Mouse (Mus musculus) T-helper 17 cell (primary cell): ENCODE results near the gene Rcn1.

ENCODE experiments used
- in situ Hi-C, 2 experiments: fragments of 300-600 bp; cut with MboI, MseI; formaldehyde crosslinking; loops; 1 replicate in 1 of 2; 2 replicates in 1 of 2; pipeline ENCODE4 v1.15.1; 2025; ENCODE audit warnings: high pct_unique_total_duplicates in 2 of 2

Rcn1 gene

GRCm38 (mm10) chr2:105399085-105399891, at the start of gene Rcn1:
TSS of gene Rcn1 (minus strand) at chr2:105399319.
- in situ Hi-C loops, result no loop called here

- in situ Hi-C loops, result no loop called here
Observed at GRCm38 (mm10) chr2:105444072-105444471, 45.0 kb upstream of the Rcn1 start.

GRCm38 (mm10) chr2:105439022-105439421, 39.9 kb upstream of the Rcn1 start:
- in situ Hi-C loops, result no loop called here

DNA sequence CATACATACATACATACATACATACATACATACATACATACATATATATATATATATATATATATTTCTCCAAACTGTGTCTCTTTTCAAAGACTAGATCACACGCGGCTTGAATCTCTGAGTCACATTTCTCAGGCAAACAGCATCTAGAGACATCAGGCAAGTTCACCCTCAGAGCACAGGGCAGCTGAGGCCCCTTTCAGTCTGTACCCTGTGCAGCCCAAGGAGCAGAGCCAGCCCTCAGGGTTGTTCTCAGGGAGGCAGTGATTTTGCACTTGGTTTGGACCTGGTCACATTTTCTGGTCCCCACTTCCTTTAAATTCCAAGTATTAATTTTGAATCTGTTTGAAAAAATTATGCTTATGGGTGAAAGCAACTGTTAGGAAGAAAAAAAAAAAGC, 39.4 kb upstream of the Rcn1 start:
- in situ Hi-C loops, result no loop called here

DNA sequence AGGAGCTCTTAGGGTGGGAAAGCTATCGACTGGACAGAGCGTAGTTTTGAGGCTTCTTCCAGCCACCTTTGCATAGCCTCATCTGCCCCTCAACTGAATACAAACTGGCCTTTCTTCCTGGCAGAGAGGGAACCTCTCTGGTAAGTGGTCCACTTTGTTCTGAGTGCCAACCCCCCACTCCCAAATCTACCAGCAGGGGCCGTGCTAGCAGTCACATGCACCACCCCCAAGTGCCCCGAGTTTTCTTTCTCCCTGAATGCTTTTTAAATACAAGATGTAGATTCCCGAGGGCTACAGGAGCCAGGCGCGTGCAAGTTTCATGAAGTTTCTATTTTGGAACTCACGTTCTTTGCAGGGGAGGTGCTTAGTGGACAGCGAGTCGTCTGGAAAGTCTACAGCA, 33.8 kb upstream of the Rcn1 start:
- in situ Hi-C loops, result loop anchor here in 1 of 2 experiments (5.0 kb wide), 1 partner anchor 96 kb away; no protein-coding TSS in a partner anchor

DNA sequence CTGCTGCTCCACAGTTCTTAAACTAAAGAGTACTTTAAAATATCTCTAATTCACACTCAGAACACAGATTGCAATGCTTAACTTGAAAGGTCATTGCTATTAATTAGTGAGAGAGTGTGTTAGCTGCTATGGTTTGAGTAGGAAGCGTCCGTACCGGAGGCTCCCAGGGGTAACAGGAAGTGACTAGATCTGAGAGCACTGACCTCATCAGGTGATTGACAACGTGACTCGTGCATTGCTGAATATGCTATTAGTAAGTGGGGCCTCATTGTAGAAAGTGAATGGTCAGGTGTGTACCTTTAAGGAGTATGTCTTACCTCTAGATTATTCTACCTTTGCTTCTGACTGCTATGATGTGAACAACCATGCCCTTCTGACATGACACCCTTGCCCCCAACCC, 31.3 kb upstream of the Rcn1 start:
- in situ Hi-C loops, result loop anchor here in 1 of 2 experiments (5.0 kb wide), 1 partner anchor 93 kb away; no protein-coding TSS in a partner anchor

- in situ Hi-C loops, result loop anchor here (5.0 kb wide), 1 partner anchor 93 kb away; no protein-coding TSS in a partner anchor
Observed at GRCm38 (mm10) chr2:105429899-105430298, 30.8 kb upstream of the Rcn1 start.

GRCm38 (mm10) chr2:105428467-105428866, 29.3 kb upstream of the Rcn1 start:
- in situ Hi-C loops, result loop anchor here in 1 of 2 experiments (5.0 kb wide), 1 partner anchor 91 kb away; no protein-coding TSS in a partner anchor

- in situ Hi-C loops, result loop anchor here in 1 of 2 experiments (5.0 kb wide), 1 partner anchor 91 kb away; no protein-coding TSS in a partner anchor
Observed at GRCm38 (mm10) chr2:105428029-105428428, 28.9 kb upstream of the Rcn1 start.

DNA sequence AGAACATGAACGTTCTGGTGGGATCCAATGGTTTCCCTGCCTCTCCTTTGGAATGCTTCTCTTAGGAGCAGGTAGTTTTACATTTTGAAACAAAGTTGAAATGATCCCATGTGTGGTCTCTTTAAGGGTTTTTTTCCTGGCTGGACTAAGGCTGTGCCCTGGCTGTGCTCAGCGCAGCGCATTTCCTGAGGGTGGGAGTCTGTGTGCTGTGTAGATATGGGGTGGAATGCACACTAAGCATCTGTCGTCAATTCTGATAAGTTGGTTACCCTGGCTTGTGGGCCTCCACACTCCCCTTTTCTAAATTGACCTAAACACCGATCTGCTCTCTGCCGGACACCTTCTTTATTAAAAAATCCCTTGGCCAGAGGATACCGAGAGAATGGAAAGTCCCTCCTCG, 28.3 kb upstream of the Rcn1 start:
- in situ Hi-C loops, result loop anchor here in 1 of 2 experiments (5.0 kb wide), 1 partner anchor 90 kb away; no protein-coding TSS in a partner anchor

- in situ Hi-C loops, result no loop called here
Observed at GRCm38 (mm10) chr2:105418629-105419227, 19.6 kb upstream of the Rcn1 start.

- in situ Hi-C loops, result no loop called here
Observed at GRCm38 (mm10) chr2:105417663-105418062, 18.5 kb upstream of the Rcn1 start.

GRCm38 (mm10) chr2:105416660-105417348, 17.7 kb upstream of the Rcn1 start:
- in situ Hi-C loops, result no loop called here

DNA sequence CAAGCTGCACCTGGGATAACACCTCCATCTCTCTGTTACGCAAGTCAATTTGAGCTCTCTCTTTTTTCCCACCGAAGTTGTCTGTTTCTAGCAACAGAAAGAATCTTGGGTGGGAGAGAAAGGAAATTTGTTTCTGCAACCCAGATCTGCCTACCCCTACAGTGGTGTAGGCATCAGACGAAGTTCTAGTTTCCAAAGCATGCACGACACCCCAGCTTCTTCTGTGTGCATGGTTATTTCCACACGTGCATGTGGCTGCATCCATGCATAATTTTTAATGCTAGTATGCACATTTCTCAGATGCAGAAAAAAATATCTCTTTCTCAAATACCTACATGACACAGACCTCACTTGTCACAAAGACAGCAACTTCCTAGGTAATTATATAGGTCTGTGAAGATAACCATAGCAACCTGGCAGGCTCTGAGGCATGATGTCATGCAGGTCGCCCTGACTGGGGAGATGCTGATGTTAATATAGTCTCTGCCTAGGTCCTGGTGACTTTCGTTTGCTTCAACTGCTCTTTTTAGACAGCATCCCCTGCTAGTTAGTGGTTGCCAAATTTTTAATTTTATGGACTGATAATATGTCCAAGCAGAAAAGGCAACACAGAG, 17.0 kb upstream of the Rcn1 start:
- in situ Hi-C loops, result no loop called here

- in situ Hi-C loops, result no loop called here
Observed at GRCm38 (mm10) chr2:105414309-105414708, 15.2 kb upstream of the Rcn1 start.

GRCm38 (mm10) chr2:105409253-105409652, 10.1 kb upstream of the Rcn1 start:
- in situ Hi-C loops, result no loop called here

DNA sequence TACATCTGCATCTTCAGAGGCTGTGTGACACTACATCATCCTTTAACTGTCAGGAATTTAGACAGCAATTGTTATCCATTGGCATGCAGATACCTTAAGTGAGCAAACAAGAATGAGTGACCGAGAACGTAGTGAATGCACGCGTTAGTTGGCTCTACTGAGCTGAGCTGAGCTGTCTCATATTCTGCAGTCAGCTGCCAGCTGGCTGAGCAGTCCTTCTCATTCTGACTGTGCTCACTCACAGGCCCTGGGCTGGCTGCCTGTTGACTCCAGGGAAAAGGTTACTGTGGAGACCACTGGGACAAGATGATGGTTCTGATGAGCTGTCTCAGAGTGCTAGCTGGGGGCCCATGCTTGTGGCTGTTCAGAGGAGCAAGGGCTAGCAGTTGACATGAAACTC, 9.4 kb upstream of the Rcn1 start:
- in situ Hi-C loops, result no loop called here

DNA sequence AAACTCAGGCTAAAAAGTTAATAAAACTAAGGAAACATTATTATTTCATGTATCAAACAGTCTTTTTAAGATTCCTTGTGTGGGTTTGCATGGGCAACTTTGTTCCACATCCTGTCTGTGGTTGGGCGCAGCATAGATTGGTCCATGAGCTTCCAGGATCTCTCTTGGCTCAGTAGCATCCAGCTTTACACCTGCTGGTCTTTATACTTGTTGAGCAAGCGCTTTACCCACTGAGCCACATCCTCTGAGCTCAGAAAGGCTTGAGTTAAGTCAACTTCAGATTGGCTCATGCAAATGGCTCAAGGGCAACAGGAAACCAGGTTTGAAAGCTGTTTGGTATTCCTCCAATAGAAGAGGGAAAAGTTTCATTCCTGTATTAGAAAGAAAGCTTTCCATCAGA, 3.1 kb upstream of the Rcn1 start:
- in situ Hi-C loops, result loop anchor here in 1 of 2 experiments (5.0 kb wide), 1 partner anchor 600 kb away; the partner anchor contains the start of gene Dnajc24

DNA sequence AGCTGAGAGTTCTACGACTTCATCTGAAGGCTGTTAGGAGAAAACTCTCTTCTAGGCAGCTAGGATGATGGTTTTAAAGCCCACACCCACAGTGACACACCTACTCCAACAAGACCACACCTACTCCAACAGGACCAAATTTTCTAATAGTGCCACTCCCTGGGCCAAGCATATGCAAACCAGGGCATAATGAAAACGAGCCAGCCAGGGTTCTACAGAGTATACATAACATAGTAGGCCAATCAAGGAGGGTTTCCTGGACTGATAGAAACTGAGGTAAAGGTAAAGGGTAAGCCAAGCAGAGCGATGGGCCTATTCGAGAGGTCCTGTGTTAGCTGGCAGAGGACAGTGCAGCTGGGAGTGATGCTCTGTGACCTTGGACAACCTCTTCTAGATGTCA, 1.4 kb upstream of the Rcn1 start:
- in situ Hi-C loops, result loop anchor here in 1 of 2 experiments (5.0 kb wide), 1 partner anchor 602 kb away; the partner anchor contains the start of gene Dnajc24

- in situ Hi-C loops, result no loop called here
Observed at GRCm38 (mm10) chr2:105398636-105399084, 459 bp downstream of the Rcn1 start.
